Mouse (Mus musculus): ENCODE data around the gene Prr14. TPM values are rescaled to one million over a fixed set of nuclear protein-coding genes. Genes with fewer than 3 reads are reported as not detected.
A peak's percentile ranks its signal among the peaks of the same experiment; 100 is the strongest.
"Not testable (repeated sequence)": the region's sequence is repeated elsewhere in the genome, so short reads cannot be mapped to it uniquely, and the experiment has no call there.

The Prr14 gene
- polyA plus RNA-seq, 1 experiment: 46.1 TPM

GRCm38 (mm10) chr7:127508291-127508690 is 48.9 kb downstream of the Prr14 start:
- no peak for DNase-seq (ENCODE audit: extremely low spot score in 1 of 2, low spot score in 1 of 2)

GRCm38 (mm10) chr7:127509830-127510229 is 50.4 kb downstream of the Prr14 start:
- not testable (repeated sequence) for DNase-seq (ENCODE audit: extremely low spot score in 1 of 2, low spot score in 1 of 2)

GRCm38 (mm10) chr7:127511241-127511640 is 51.8 kb downstream of the Prr14 start:
- DNase-seq (ENCODE audit: extremely low spot score in 1 of 2, low spot score in 1 of 2): peak in 1 of 2 experiments; percentile 20

- DNase-seq (ENCODE audit: extremely low spot score in 1 of 2, low spot score in 1 of 2): peak; percentile 97
Measured at GRCm38 (mm10) chr7:127511808-127512230, 52.4 kb downstream of the Prr14 start, which contains the start of gene Srcap. Srcap (plus strand) TSS chr7:127511983.

GRCm38 (mm10) chr7:127512231-127513015 is 53.0 kb downstream of the Prr14 start:
- DNase-seq (ENCODE audit: extremely low spot score in 1 of 2, low spot score in 1 of 2): peak; percentile 72 to 85

- peak in 1 of 2 experiments; percentile 27 for DNase-seq (ENCODE audit: extremely low spot score in 1 of 2, low spot score in 1 of 2)
Measured at GRCm38 (mm10) chr7:127513016-127513390, 53.6 kb downstream of the Prr14 start.

GRCm38 (mm10) chr7:127513781-127514180 is 54.4 kb downstream of the Prr14 start:
- DNase-seq (ENCODE audit: extremely low spot score in 1 of 2, low spot score in 1 of 2): no peak

- no peak for DNase-seq (ENCODE audit: extremely low spot score in 1 of 2, low spot score in 1 of 2)
Measured at GRCm38 (mm10) chr7:127515846-127516245, 56.4 kb downstream of the Prr14 start.

- no peak for DNase-seq (ENCODE audit: extremely low spot score in 1 of 2, low spot score in 1 of 2)
Measured at GRCm38 (mm10) chr7:127516344-127516743, 56.9 kb downstream of the Prr14 start.

GRCm38 (mm10) chr7:127519284-127519683 is 59.9 kb downstream of the Prr14 start, which contains the start of gene Gm42715:
Gm42715 (plus strand) TSS chr7:127519584.
- no peak for DNase-seq (ENCODE audit: extremely low spot score in 1 of 2, low spot score in 1 of 2)

Other genes starting within 250 kb of the Prr14 start
- 13.5 and 13.8 TPM in 2 replicates for gene Zfp553, start 226.6 kb upstream of the Prr14 start, polyA plus RNA-seq (2012; rRNA removed)
- gene Sept1, start 226.5 kb upstream of the Prr14 start, polyA plus RNA-seq (2012; rRNA removed): 10.2 and 13.3 TPM in 2 replicates
- gene Zfp771, start 215.3 kb upstream of the Prr14 start, polyA plus RNA-seq (2012; rRNA removed): 120 and 131 TPM in 2 replicates
- 27.9 and 30.1 TPM in 2 replicates for gene Dctpp1, start 198.9 kb upstream of the Prr14 start, polyA plus RNA-seq (2012; rRNA removed)
- gene Sephs2, start 185.6 kb upstream of the Prr14 start, polyA plus RNA-seq (2012; rRNA removed): 22.2 and 27.6 TPM in 2 replicates
- 0.66 and 0.88 TPM in 2 replicates for gene Itgal, start 163.4 kb upstream of the Prr14 start, polyA plus RNA-seq (2012; rRNA removed)
- 14.8 and 16.2 TPM in 2 replicates for gene Zfp768, start 114.0 kb upstream of the Prr14 start, polyA plus RNA-seq (2012; rRNA removed)
- gene Zfp747, start 83.6 kb upstream of the Prr14 start, polyA plus RNA-seq (2012; rRNA removed): 4.6 and 5.1 TPM in 2 replicates
- gene 9130019O22Rik, start 72.4 kb upstream of the Prr14 start, polyA plus RNA-seq (2012; rRNA removed): 2.2 and 2.9 TPM in 2 replicates
- 5.1 and 5.9 TPM in 2 replicates for gene E430018J23Rik, start 66.0 kb upstream of the Prr14 start, polyA plus RNA-seq (2012; rRNA removed)
- gene Zfp764, start 52.8 kb upstream of the Prr14 start, polyA plus RNA-seq (2012; rRNA removed): 3.2 and 3.5 TPM in 2 replicates
- gene Zfp688, start 37.5 kb upstream of the Prr14 start, polyA plus RNA-seq (2012; rRNA removed): 17.9 and 18.6 TPM in 2 replicates
- 5.2 and 8.1 TPM in 2 replicates for gene Zfp689, start 10.5 kb upstream of the Prr14 start, polyA plus RNA-seq (2012; rRNA removed)
- gene Fbrs, start 19.6 kb downstream of the Prr14 start, polyA plus RNA-seq (2012; rRNA removed): 31.6 and 33.4 TPM in 2 replicates
- 29.6 and 31.3 TPM in 2 replicates for gene Srcap, start 52.4 kb downstream of the Prr14 start, polyA plus RNA-seq (2012; rRNA removed)
- gene Gm42715, start 60.0 kb downstream of the Prr14 start, polyA plus RNA-seq (2012; rRNA removed): 15.6 and 16.6 TPM in 2 replicates
- not detected in 2 replicates for gene Tmem265, start 101.8 kb downstream of the Prr14 start, polyA plus RNA-seq (2012; rRNA removed)
- gene Phkg2, start 113.7 kb downstream of the Prr14 start, polyA plus RNA-seq (2012; rRNA removed): 145 and 146 TPM in 2 replicates
- 21.0 and 21.5 TPM in 2 replicates for gene Ccdc189, start 129.0 kb downstream of the Prr14 start, polyA plus RNA-seq (2012; rRNA removed)
- 49.4 and 54.0 TPM in 2 replicates for gene Rnf40, start 129.2 kb downstream of the Prr14 start, polyA plus RNA-seq (2012; rRNA removed)
- 21.7 and 22.7 TPM in 2 replicates for gene Zfp629, start 156.2 kb downstream of the Prr14 start, polyA plus RNA-seq (2012; rRNA removed)
- 23.3 and 25.7 TPM in 2 replicates for gene Bcl7c, start 249.3 kb downstream of the Prr14 start, polyA plus RNA-seq (2012; rRNA removed)